Mouse (Mus musculus) brain, embryonic 18.5 days (tissue): ENCODE measurements around the gene Cog4.
"Not testable (repeated sequence)": the region's sequence is repeated elsewhere in the genome, so short reads cannot be mapped to it uniquely, and the experiment has no call there.

Source experiments
- DNase-seq: peaks from one replicate; pipeline ENCODE4 v3.0.0-alpha.2; 2012; ENCODE audit warnings: low read depth, low spot score

Gene Cog4

GRCm38 (mm10) chr8:110828511-110828910, 17.9 kb upstream of the Cog4 start:
- no peak for DNase-seq

GRCm38 (mm10) chr8:110831956-110832355, 14.4 kb upstream of the Cog4 start:
- DNase-seq: no peak

GRCm38 (mm10) chr8:110842012-110842574, 4.3 kb upstream of the Cog4 start:
- no peak for DNase-seq

GRCm38 (mm10) chr8:110843207-110843606, 3.2 kb upstream of the Cog4 start:
- DNase-seq: no peak

GRCm38 (mm10) chr8:110844941-110845340, 1.5 kb upstream of the Cog4 start:
- DNase-seq: no peak

GRCm38 (mm10) chr8:110845821-110846404, 487 bp upstream of the Cog4 start:
- no peak for DNase-seq

- no peak for DNase-seq
Observed at GRCm38 (mm10) chr8:110847171-110847549, 760 bp downstream of the Cog4 start.

GRCm38 (mm10) chr8:110847645-110848495, 1.5 kb downstream of the Cog4 start:
- no peak for DNase-seq

- DNase-seq: no peak
Observed at GRCm38 (mm10) chr8:110851186-110851585, 4.8 kb downstream of the Cog4 start.

- not testable (repeated sequence) for DNase-seq
Observed at GRCm38 (mm10) chr8:110856073-110856472, 9.7 kb downstream of the Cog4 start.

- no peak for DNase-seq
Observed at GRCm38 (mm10) chr8:110856760-110857461, 10.5 kb downstream of the Cog4 start.

GRCm38 (mm10) chr8:110859651-110860501, 13.5 kb downstream of the Cog4 start:
- DNase-seq: no peak

GRCm38 (mm10) chr8:110861347-110862025, 15.1 kb downstream of the Cog4 start:
- not testable (repeated sequence) for DNase-seq

- no peak for DNase-seq
Observed at GRCm38 (mm10) chr8:110870501-110870900, 24.1 kb downstream of the Cog4 start.

GRCm38 (mm10) chr8:110877862-110878261, 31.5 kb downstream of the Cog4 start:
- no peak for DNase-seq

- DNase-seq: no peak
Observed at GRCm38 (mm10) chr8:110881741-110882310, 35.4 kb downstream of the Cog4 start.

GRCm38 (mm10) chr8:110883824-110884223, 37.4 kb downstream of the Cog4 start:
- no peak for DNase-seq

- no peak for DNase-seq
Observed at GRCm38 (mm10) chr8:110886634-110887033, 40.2 kb downstream of the Cog4 start.

- DNase-seq: no peak
Observed at GRCm38 (mm10) chr8:110887551-110887950, 41.2 kb downstream of the Cog4 start.

GRCm38 (mm10) chr8:110888441-110888840, 42.0 kb downstream of the Cog4 start:
- no peak for DNase-seq
